Mouse (Mus musculus): ENCODE measurements at regions not wholly inside any gene's neighbourhood (a gene's known extent, or its start where the extent isn't known, plus 50 kb on each side); places are given as distances from the start of the nearest gene placed in this dataset.

GRCm38 (mm10) chr4:31392932-31393632, 570.8 kb upstream of the Map3k7 start:
- intact Hi-C loops (cut with DNase I) = no loop called here

- intact Hi-C loops (cut with DNase I) = no loop called here
Observed at GRCm38 (mm10) chr4:31395538-31395937, 568.4 kb upstream of the Map3k7 start.

- intact Hi-C loops (cut with DNase I) = no loop called here
Observed at GRCm38 (mm10) chr4:31403976-31404375, 559.9 kb upstream of the Map3k7 start.

- intact Hi-C loops (cut with DNase I) = no loop called here
Observed at GRCm38 (mm10) chr4:31404840-31405714, 558.8 kb upstream of the Map3k7 start.

GRCm38 (mm10) chr4:31410157-31410556, 553.7 kb upstream of the Map3k7 start:
- intact Hi-C loops (cut with DNase I) = no loop called here

GRCm38 (mm10) chr4:31411770-31412525, 551.9 kb upstream of the Map3k7 start:
- intact Hi-C loops (cut with DNase I) = no loop called here

GRCm38 (mm10) chr4:31417161-31417560, 546.7 kb upstream of the Map3k7 start:
- intact Hi-C loops (cut with DNase I) = no loop called here

GRCm38 (mm10) chr4:31419240-31419639, 544.7 kb upstream of the Map3k7 start:
- intact Hi-C loops (cut with DNase I) = no loop called here

- intact Hi-C loops (cut with DNase I) = no loop called here
Observed at GRCm38 (mm10) chr4:31420167-31420566, 543.7 kb upstream of the Map3k7 start.

GRCm38 (mm10) chr4:31421386-31421785, 542.5 kb upstream of the Map3k7 start:
- intact Hi-C loops (cut with DNase I) = no loop called here

- intact Hi-C loops (cut with DNase I) = no loop called here
Observed at GRCm38 (mm10) chr4:31425135-31425534, 538.8 kb upstream of the Map3k7 start.

GRCm38 (mm10) chr4:31425716-31426115, 538.2 kb upstream of the Map3k7 start:
- intact Hi-C loops (cut with DNase I) = no loop called here

- intact Hi-C loops (cut with DNase I) = no loop called here
Observed at GRCm38 (mm10) chr4:31426169-31427030, 537.5 kb upstream of the Map3k7 start.

GRCm38 (mm10) chr4:31433943-31434342, 530.0 kb upstream of the Map3k7 start:
- intact Hi-C loops (cut with DNase I) = no loop called here

GRCm38 (mm10) chr4:31454898-31455297, 509.0 kb upstream of the Map3k7 start:
- intact Hi-C loops (cut with DNase I) = no loop called here

GRCm38 (mm10) chr4:31455466-31455865, 508.4 kb upstream of the Map3k7 start:
- intact Hi-C loops (cut with DNase I) = no loop called here

- intact Hi-C loops (cut with DNase I) = no loop called here
Observed at GRCm38 (mm10) chr4:31462456-31462855, 501.4 kb upstream of the Map3k7 start.

- intact Hi-C loops (cut with DNase I) = no loop called here
Observed at GRCm38 (mm10) chr4:31463130-31463698, 500.7 kb upstream of the Map3k7 start.

GRCm38 (mm10) chr4:31468306-31468705, 495.6 kb upstream of the Map3k7 start:
- intact Hi-C loops (cut with DNase I) = no loop called here

- intact Hi-C loops (cut with DNase I) = no loop called here
Observed at GRCm38 (mm10) chr4:31469803-31470202, 494.1 kb upstream of the Map3k7 start.
